Mouse (Mus musculus): Measurements from ENCODE around the gene Calml3.
"Not testable (repeated sequence)": the region's sequence is repeated elsewhere in the genome, so short reads cannot be mapped to it uniquely, and the experiment has no call there.

Calml3 gene

DNA sequence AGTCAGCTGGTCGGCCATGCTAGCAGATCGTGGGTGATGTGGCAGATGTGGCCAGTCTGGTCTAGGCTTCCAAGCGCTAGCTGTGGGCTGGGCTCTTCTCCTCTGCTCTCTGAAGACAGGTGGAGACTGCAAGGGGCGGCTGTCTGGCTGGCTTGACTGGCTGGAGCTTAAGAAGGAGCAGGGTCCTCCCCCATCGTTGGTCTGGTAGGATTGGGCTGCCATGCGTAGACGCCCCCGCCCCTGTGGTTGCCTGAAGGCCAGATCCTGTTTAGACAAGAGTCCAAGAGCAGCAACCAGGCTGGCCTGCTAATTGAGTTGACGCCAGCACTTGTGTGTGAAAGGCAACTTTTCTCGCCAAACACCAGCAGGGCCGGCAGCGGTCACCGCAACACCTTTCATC is at the start of gene Calml3:
TSS of gene Calml3 (minus strand) at position 131 of the 400 bp plus-strand sequence.
- DNase-seq: peak in 1 of 2 experiments; percentile 12

DNA sequence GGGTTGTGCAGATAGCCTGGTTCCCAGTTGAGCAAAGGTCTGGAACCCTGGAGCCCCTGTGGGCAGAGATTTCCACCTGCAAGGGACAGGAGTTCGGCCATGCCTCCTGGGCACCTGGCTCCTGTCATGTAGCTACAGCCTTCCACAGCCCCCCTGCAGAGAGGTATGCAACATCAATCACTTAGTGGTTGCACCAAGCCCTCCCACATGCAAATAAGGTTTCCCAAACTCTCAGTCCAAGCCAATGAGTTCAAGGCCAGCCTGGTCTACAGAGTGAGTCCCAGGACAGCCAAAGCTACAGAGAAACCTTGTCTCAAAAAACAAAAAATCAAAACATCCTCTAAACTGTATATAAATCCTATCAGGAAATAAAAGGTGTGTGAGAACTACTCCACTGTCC is 46.2 kb upstream of the Calml3 start:
- DNase-seq: no peak

DNA sequence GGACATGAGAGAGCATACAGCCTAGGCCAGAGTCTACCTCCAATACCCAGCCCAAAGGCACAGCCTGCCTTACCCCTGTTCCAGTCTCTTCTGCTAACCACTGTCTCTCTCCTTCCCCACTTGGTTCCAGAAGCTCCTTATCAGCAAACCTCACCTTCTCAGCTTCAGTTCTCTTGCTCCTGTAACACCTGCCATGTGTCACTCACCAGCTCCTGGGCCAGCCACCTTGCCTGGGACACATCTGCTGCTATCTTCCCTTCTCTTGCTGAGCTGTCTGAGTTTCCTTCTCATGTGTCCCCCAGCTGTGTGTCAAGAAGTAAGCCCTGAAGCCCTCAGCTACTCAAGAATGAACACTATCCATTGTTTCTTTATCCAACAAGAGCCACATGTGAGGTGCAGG is 36.5 kb upstream of the Calml3 start:
- not testable (repeated sequence) for DNase-seq

DNA sequence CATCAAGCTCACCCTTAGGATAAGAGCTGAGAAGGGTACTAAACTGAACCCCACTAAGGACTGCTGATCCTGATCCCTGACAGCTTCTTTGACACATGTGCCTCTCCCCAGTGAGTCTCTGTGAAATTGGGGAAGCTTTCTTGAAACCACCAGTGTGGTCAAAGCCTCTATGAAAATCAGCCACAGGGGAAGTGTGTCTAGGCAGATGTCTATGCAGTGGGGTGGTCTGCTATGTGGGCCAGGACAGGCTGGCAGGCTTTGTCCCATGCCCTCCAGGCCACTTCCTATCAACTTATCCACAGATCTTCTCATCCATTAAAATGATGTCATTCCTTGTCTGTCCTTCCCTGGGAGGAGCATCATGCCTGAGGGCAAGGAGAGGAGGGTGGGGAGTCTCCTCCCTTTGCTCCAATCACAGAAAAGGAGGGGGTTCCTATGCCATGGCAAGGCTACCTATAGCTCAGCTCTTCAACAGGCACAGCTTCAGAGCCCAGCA is 33.2 kb upstream of the Calml3 start, which contains the start of gene Calm4:
TSS of gene Calm4 (plus strand) at position 446 of the 496 bp plus-strand sequence.
- DNase-seq: not testable (repeated sequence)

DNA sequence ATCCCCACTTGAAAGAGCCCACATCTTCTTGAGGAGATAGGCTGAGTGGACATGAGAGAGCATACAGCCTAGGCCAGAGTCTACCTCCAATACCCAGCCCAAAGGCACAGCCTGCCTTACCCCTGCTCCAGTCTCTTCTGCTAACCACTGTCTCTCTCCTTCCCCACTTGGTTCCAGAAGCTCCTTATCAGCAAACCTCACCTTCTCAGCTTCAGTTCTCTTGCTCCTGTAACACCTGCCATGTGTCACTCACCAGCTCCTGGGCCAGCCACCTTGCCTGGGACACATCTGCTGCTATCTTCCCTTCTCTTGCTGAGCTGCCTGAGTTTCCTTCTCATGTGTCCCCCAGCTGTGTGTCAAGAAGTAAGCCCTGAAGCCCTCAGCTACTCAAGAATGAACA is 29.5 kb upstream of the Calml3 start:
- DNase-seq: not testable (repeated sequence)

DNA sequence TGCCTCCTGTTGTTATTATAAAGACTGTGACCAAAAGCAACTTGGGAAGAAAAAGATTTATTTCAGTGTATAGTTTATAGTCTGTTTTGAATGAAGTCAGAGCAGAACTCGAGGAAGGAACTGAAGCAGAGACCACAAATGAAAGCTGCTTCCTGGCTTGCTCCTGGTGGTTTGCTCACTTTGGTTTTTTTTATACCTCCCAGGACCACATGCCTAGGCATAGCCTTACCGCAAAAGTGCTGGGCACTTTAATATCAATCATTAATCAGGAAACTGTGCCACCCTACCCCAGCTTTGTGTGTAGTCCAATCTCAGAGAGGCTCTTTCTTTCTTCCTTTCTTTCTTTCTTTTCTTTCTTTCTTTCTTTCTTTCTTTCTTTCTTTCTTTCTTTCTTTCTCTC is 28.3 kb upstream of the Calml3 start:
- no peak for DNase-seq

DNA sequence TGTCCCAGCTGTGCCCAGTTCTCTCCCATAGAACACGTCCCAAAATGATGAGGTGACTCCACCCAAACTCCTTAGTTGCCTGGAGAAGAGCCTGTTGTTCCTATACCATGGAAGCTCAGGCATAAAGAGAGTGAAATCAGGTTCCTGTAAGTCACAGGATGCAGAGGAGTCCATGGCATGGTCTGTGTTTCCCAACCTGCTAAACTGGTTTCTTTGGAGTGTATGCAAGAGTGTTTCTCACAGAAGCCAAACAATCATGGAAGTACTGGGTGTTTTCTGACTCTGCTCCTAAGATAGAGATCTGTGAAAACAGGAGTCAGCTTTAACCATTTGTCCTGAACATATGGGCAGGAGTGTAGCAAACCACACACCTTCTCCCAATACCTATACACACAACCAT is 27.9 kb upstream of the Calml3 start:
- no peak for DNase-seq

DNA sequence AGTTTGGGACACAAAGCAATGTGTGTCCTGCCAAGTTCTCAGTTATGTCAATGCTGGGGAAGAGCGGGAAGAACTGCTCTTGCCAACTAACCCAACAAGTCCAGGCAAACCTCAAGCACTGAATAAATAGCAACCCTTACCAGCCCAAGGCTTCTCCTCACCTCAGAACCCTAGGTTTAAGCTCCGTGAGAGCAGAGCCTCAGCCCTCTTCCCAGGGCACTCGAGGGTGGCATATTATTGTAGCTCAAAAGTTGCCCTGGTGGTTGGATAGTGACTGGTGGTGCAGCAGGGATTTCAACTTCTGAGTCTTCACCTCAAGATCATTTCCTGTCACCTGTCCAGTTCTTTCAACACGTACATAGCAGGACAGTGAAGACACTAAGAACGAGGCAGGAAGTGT is 27.4 kb upstream of the Calml3 start:
- no peak for DNase-seq

DNA sequence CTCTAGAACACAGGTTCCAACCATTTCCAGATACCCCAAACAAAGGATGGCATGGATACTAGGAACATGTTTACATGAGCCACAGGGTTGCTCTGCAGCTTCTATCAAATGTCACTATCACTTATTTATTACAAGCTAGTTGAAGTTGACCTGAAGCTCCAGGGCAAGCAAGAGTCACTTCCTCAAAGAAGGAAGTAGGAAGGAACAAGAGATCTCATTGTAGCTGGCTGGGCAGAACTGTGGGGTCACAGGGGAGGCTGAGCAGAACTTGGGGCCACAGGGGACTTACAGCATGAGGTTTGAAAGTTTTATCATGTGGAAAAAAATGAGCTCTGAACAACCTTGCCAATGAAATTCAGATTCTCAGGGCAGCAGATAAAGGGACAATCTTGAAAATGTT is 21.6 kb upstream of the Calml3 start:
- DNase-seq: no peak

DNA sequence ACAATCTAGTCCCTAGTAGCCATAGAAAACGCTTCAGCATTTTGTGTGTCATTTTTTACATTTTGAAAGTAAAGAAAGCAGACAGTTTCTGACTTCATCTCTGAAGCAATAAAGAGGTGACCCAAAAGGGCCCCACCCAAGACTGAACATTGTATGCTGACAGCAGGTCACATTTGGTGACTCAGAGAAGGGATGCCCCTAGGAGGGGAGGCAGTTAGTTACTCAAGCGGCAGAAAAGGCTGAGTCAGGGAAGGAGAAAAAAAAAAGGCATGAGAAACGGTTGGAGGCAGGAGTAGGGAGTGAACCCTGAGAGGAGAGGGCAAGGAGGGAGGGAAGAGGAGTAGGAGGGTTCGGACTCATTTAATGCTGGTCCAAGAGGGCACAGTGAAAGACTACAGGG is 18.0 kb upstream of the Calml3 start:
- DNase-seq: no peak

DNA sequence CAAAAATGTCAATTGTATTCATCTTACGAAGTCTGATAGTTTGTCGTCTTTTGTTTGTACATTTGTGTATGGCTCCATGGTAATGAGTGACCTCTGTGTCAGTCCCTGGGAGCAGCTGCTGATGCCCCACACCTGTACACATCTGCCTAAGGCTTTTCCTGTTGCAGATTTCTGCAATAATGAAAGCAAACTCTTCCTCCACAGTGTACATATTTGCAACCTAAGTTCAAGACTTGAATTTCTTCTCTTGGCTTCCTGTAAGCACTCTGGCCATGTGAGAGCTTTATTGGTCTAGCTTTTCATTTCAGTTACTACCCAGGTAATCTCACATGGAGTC is 14.6 kb upstream of the Calml3 start:
- no peak for DNase-seq

DNA sequence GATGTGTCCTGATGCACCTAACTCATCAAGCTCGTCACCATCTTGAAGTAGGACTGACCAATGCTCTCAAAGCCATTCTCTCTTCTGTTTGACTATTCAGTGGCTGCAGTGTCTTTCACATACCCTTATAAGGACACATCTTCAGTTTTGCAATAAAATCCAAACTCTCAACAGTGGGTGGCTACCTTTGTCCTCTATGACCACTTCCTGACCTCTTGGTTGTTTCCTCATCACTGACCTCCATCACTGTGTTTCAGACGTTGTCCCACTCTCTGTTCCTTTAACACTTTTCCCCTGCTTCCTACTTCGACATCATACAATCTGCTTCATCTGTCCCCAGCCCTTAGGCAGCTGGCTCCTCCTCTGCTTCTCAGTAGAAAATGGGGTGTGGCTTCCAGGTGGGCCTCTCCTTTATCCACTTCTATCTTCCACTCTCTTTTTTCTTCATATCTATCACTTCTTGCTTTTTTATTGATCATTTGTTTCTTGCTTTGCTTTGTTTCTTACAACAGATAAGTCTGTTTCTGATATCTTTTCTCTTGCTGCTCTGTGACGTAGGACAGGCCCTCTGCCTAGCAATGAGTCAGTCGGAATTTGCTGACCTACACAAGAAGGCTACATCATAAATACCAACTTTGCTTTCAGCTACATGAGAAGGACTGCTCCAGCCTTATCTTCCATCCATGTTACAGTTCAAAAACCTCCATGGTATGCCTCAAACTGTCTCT is 14.1 kb upstream of the Calml3 start:
- no peak for DNase-seq

DNA sequence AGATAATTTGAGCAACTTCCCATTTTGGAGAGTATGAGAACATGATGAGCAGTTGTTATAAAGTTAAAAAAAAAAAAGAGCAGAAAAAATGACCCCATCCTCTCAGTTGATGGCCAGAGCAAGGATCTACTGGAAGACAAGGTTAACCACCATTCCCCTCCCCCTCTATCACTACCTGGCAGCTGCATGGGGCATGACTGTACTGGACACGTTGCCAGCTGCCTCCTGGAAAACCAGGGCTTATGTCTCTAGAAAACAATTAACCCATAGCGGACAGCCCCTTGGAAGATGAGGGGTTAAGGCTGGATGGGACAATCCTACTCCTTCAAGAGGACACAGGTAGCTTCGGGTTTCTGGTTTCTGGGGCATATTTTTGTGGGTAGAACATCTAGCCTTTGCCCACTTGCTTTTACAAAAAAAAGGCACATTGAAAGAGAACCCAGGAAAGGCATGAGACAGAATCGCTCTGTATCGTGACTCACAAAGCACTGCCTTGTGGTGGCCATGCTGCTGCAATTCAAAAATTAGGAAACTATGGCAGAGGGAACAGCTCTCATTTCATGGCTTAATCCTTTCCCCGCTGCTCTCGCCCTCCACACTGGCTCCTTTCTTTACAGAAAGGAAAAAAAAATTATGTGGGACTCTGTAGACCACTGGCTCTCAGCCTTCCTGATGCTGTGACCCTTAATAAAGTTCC is 3.2 kb upstream of the Calml3 start:
- DNase-seq: no peak

DNA sequence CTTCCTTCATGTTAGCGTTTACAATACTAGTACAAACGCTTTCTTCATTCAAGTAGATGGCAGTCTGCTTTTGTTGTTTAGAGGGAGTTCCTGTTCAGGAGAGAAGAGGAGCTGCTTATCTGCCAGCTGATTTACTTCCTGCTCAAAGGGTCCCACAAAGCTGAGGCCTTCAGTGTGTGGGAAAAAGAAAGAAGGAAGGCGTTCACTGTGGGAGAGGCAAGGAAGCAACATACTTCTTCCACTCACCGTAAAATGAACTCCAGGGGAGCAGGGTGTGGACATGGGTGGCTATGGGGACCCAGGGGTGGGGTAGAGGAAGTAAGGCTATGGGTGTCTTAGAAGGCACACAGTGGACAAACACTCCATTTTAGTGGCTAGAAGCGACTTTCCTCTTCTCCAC is 1.5 kb upstream of the Calml3 start:
- no peak for DNase-seq

DNA sequence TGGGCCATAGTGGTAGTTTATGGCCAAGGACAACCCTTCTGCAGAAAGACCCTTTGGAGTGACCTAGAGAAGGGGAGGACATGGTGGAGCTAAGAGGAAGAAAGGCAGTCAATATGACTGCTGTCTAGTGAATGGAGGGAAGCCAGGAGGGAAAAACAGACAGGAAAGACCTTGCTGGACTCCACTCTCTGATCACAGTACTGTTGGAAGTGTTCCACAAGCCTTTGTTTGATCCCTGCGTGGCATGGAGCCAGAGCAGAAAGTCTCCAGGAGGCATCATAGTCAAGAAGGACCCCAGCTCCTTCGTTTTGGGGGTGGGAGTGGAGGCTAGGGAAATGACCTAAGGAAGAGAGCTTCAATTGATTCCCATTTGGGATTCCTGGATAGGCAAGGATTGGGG is 1.0 kb upstream of the Calml3 start:
- peak in 1 of 2 experiments; percentile 7 for DNase-seq

DNA sequence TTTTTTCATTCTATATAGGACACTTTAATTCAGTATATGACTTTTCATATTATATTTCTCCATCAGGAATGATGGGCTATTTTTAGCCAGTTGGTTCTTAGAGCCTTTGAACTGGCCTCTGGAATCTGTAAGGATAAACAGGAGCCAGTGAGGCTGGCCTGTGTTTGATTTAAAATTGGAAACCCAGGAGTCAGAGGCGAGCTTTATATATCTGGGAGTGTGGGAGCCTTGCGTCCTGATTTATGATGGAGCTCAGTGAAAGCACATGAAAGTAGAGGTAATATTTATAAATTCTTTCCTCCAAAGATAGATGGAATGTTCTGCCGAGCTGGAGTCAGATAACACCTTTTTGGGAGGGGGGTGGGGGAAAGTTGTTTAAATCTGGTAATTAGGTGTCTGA is 4.7 kb downstream of the Calml3 start:
- DNase-seq: no peak

DNA sequence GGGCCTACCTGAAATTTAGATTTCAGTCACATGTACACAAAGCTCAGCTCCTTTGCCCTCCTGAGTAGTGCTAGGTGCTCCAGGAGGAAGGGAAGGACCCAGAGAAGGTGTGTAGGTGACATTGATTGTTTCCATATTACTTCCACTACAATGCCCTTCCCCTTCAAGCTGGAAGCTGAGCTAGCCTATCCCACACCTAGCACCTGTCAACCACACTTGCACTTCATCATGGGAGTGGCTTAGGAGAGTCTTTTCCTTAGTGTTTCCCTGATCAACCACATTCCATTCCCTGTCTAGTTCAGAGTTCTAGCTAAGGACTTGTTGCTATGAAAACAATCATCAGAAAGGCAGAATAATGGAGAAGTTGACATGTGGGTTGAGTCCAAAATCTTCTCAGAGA is 5.4 kb downstream of the Calml3 start:
- no peak for DNase-seq

DNA sequence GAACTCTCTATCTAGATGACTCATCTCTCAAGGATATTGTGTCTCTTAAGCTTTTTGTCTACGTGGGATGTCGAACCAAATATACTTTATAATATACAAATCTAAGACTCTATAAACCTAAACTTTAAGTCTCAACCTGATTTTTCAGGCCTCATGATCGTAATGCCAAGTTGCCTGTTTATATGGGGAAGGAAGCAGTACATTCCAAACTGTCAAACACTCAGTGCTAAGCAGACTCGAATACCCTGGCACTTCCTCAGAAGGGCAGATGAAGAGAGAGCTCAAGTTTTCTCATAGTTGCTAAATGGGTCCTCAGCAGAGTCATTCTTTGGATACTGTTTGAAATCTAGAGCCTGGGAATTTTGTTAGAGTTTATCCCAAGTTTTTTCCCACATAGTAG is 7.5 kb downstream of the Calml3 start:
- DNase-seq: no peak

DNA sequence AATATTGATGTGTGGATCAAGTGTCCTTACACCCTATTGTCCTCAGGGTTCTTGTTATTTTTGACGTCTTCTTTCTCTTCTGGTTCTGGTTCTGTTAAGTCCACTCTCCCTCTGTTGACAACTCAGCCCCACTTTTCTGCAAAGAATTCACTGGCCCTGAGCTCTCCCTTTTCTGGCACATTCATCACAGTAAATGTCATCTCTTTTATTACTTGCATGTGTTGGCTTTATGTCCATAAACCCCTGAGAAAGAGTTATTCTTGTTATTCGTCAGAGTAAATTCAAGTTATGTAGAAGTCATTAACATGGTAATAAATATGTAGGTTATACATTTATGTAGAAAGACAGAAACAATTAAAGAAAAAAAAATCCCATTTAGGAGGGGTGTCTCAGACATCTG is 14.6 kb downstream of the Calml3 start:
- DNase-seq: no peak

DNA sequence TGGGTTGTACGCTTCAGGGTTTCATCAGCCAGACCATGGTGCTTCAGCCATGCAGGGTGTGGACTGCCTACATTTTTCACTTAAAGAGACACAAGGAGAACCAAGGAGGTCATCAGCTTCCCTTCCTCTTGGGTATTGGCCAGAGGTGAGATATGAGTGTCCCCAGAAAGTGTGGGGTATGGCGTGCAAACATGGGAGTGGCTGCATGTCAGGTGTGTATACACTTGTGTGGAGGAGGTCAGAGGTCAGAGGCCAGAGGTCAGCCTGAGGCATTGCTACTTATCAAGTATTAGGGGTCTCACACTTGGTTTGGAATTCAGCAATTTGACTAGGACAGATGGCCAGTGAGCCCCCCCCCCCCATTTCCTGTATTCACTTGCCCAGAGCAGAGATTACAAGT is 15.5 kb downstream of the Calml3 start:
- no peak for DNase-seq

DNA sequence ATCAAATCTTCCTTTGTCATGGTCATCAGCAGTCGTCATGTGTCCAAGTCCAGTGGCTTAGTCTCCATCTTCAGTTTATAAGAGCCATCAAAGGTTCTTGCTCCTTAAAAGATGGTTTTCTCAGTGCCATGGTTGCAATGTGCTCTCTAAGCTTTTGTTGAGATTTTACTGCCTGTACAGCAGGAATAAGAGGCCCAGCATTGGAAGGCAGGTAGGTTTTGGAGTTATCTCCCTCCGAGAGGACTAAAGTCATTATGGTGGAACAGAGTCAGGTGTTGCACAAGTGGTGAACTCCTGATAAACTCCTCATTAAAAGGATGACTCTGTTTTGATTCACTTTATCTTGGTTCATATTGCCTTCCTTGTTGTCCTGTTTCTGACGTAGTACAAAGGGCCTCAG is 16.5 kb downstream of the Calml3 start:
- DNase-seq: no peak

DNA sequence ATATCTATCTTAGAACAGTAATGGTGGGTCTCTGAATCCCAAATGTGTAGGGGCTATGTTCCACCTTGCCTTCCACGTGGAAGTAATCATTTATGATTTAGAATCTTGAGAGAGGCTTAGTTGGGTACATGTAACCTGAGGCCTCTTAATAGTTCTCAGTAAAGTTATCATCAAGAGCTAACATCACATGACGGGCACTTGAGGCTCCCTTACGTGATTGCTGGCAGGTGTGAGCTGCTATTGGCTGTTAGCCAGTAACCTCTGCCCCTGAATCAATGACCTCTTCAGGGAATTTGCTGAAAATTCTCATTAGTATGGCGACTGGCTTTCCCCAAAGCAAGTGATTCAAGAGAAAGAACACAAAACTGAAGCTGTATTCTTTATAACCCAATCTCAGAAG is 17.0 kb downstream of the Calml3 start:
- DNase-seq: no peak

DNA sequence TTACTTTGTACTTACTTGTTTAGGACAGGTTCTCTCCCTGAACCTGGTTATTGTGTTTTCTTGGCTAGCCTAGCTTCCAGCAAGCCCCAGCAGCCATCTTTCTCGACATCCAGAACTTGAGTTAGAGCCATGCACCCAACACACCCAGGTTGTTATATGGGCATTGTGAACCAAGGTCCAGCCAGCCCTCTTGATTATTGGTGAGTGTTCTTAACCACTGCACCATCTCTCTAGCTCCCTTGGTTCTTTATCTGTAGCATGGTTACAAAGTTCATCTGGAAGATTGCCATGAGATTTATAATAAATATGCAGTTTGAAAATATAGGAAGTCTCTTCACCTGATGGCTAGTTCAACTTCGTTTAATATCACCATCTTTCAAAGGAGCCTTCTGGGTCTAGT is 20.5 kb downstream of the Calml3 start:
- no peak for DNase-seq

DNA sequence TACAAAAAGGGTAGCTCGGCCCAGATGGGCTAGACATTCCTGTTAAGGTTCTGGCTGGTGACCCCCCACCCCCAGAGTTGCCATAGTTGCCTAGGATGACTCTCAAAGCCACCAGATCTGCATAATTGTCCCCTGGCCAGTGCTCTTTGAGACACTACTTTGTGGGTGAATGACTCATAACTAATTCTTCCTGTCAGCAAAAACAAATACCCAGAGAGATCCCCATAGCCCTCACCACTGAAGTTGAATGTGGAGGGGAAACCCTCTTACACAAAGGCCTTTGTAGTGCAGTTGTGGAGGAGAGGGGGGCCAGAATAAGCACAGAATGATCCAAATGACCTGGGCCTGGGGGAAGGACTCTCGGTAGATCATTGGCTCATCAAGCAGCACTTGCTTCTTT is 21.6 kb downstream of the Calml3 start:
- DNase-seq: no peak
